Mouse (Mus musculus) thymus, adult 2 months (tissue): ENCODE results near the gene Mcidas.

Experiments used
- CTCF ChIP-seq: fragments of 200-500 bp; IDR thresholded peaks from 2 replicates; pipeline ENCODE4 v1.5.1; 2012; ENCODE audit warnings: mild to moderate bottlenecking, control low read depth, low read length, moderate library complexity, borderline replicate concordance; ENCODE audit not compliant: control insufficient read depth, poor library complexity, insufficient read depth; ENCODE audit errors: extremely low read depth
- POLR2A ChIP-seq: fragments of 200-500 bp; IDR thresholded peaks from 2 replicates; pipeline ENCODE4 v1.6.1; 2012; ENCODE audit warnings: mild to moderate bottlenecking, low read length, control low read depth, moderate library complexity; ENCODE audit not compliant: control insufficient read depth, poor library complexity, insufficient read depth; ENCODE audit errors: extremely low read depth

DNA sequence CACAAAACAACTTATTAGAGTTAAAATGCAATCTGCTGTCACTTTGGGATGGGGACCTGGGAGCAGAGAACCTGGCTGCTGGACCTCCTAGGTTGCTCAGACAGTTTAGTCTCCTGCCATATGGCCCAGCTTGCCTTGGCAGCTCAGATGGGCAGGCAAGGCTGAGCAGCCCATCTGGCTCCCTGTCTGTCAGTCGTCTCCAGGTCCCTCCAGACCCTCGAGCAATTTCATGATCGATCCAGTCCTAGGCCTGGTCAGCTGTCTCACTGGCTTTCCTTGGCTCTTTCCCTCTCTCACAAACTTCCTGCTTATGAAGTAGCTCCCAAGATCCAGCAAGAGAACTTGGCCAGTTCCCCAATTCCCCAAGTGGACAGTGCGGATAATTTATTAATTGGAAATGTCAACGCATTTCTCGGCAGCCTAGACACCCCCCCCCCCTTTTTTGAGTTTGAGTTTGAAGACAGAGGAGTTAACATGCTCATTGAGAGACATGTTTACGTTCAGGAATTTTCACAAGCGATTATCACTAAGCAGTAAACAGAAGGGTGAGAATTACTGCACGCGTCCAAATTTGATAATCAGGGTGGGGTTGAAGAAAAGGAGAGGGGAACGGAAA is 40.7 kb downstream of the Mcidas start:
- TF ChIP-seq POLR2A = no peak
- TF ChIP-seq CTCF = no peak
